Mouse (Mus musculus) telencephalon, adult 2 months (tissue): ENCODE data around the gene Ripor2.

Experiments
- DNase-seq: peaks from one replicate; pipeline ENCODE4 v3.0.0-alpha.2; 2011; ENCODE audit warnings: low read depth, low spot score

The Ripor2 gene

GRCm38 (mm10) chr13:24617076-24617798 lies 35.2 kb downstream of the Ripor2 start:
- DNase-seq: no peak

- DNase-seq: no peak
Measured at GRCm38 (mm10) chr13:24617799-24618130, 35.8 kb downstream of the Ripor2 start.

GRCm38 (mm10) chr13:24619711-24620110 lies 37.7 kb downstream of the Ripor2 start:
- no peak for DNase-seq

- no peak for DNase-seq
Measured at GRCm38 (mm10) chr13:24620439-24620838, 38.5 kb downstream of the Ripor2 start.

- DNase-seq: no peak
Measured at GRCm38 (mm10) chr13:24623631-24624030, 41.6 kb downstream of the Ripor2 start.

- no peak for DNase-seq
Measured at GRCm38 (mm10) chr13:24625071-24625470, 43.1 kb downstream of the Ripor2 start.

GRCm38 (mm10) chr13:24626698-24627436 lies 44.9 kb downstream of the Ripor2 start:
- no peak for DNase-seq

GRCm38 (mm10) chr13:24628192-24628591 lies 46.2 kb downstream of the Ripor2 start:
- no peak for DNase-seq

- no peak for DNase-seq
Measured at GRCm38 (mm10) chr13:24629073-24629621, 47.2 kb downstream of the Ripor2 start.

- no peak for DNase-seq
Measured at GRCm38 (mm10) chr13:24630364-24630763, 48.4 kb downstream of the Ripor2 start.

- no peak for DNase-seq
Measured at GRCm38 (mm10) chr13:24632988-24633577, 51.1 kb downstream of the Ripor2 start.

GRCm38 (mm10) chr13:24634346-24635120 lies 52.5 kb downstream of the Ripor2 start:
- DNase-seq: no peak

GRCm38 (mm10) chr13:24638371-24639214 lies 56.6 kb downstream of the Ripor2 start:
- no peak for DNase-seq

- no peak for DNase-seq
Measured at GRCm38 (mm10) chr13:24639215-24640165, 57.5 kb downstream of the Ripor2 start.

GRCm38 (mm10) chr13:24640166-24640560 lies 58.2 kb downstream of the Ripor2 start:
- no peak for DNase-seq

GRCm38 (mm10) chr13:24640836-24641385 lies 58.9 kb downstream of the Ripor2 start:
- DNase-seq: no peak

- DNase-seq: no peak
Measured at GRCm38 (mm10) chr13:24641491-24642430, 59.8 kb downstream of the Ripor2 start.

- DNase-seq: no peak
Measured at GRCm38 (mm10) chr13:24645146-24645545, 63.2 kb downstream of the Ripor2 start.
